34 mouse cellular contexts compared by ENCODE assay signal in genomic region chr4:139052796-139053195, GRCm38 (mm10). TPM values are rescaled to one million over a fixed set of nuclear protein-coding genes. Genes with fewer than 3 reads are reported as not detected.
"Had no signal": no experiment of that assay in that cellular context is flagged by ENCODE, and none has a peak within 500 bp of the region (broad histone marks: within the 10 kb centered on the region; RNA-seq: fewer than 3 reads in every experiment).

No protein-coding gene starts in this region.

- H3K27ac ChIP-seq: gastrocnemius, adult 2 months; heart, embryonic 10.5 days; hindbrain, embryonic 10.5 days; hindbrain, embryonic 12.5 days; hindbrain, embryonic 14.5 days; intestine, embryonic 15.5 days; kidney, embryonic 15.5 days; kidney, postnatal 0 days; limb, embryonic 13.5 days; limb, embryonic 15.5 days; liver, embryonic 12.5 days; liver, embryonic 14.5 days had no signal

- DNase-seq: gastrocnemius, adult 2 months; gastrocnemius, postnatal 10 days; gastrocnemius, postnatal 25 days; heart, adult 18-20 months; heart, postnatal 10 days; heart, postnatal 4 days; kidney, adult 2 months; kidney, adult 9 months; kidney, postnatal 14 days; kidney, postnatal 36 days; layer of hippocampus, postnatal 36 days had no signal

- H3K4me3 ChIP-seq: gastrocnemius, adult 2 months; heart, embryonic 10.5 days; heart, embryonic 12.5 days; hindbrain, embryonic 10.5 days; hindbrain, embryonic 12.5 days; intestine, embryonic 15.5 days; kidney, embryonic 15.5 days; limb, embryonic 13.5 days; limb, embryonic 15.5 days; liver, embryonic 12.5 days had no signal

- H3K4me1 ChIP-seq: intestine, embryonic 15.5 days; kidney, embryonic 15.5 days; limb, embryonic 13.5 days; limb, embryonic 15.5 days; liver, embryonic 12.5 days had no signal

- H3K9me3 ChIP-seq: heart, embryonic 10.5 days; hindbrain, embryonic 10.5 days; hindbrain, embryonic 12.5 days; intestine, embryonic 15.5 days; kidney, embryonic 15.5 days; limb, embryonic 13.5 days; limb, embryonic 15.5 days; liver, embryonic 12.5 days had no signal

- H3K9ac ChIP-seq: heart, embryonic 12.5 days; hindbrain, embryonic 12.5 days; hindbrain, embryonic 14.5 days; intestine, embryonic 15.5 days; kidney, embryonic 15.5 days; limb, embryonic 13.5 days; limb, embryonic 15.5 days; liver, embryonic 12.5 days; liver, embryonic 14.5 days had no signal

- H3K4me2 ChIP-seq: heart, embryonic 12.5 days; hindbrain, embryonic 12.5 days; hindbrain, embryonic 14.5 days; intestine, embryonic 15.5 days; kidney, embryonic 15.5 days; limb, embryonic 13.5 days; limb, embryonic 15.5 days; liver, embryonic 12.5 days had no signal

- H3K36me3 ChIP-seq: heart, embryonic 10.5 days; heart, embryonic 12.5 days; hindbrain, embryonic 10.5 days; hindbrain, embryonic 12.5 days; intestine, embryonic 15.5 days; kidney, embryonic 15.5 days; limb, embryonic 13.5 days; limb, embryonic 15.5 days; liver, embryonic 12.5 days had no signal

- ATAC-seq: hindbrain, embryonic 16.5 days; inflammation-experienced regulatory T-cells, adult 6 months; intestine, embryonic 15.5 days; intestine, postnatal 0 days; liver, embryonic 12.5 days had no signal

- H3K27me3 ChIP-seq: intestine, embryonic 15.5 days; kidney, embryonic 15.5 days; limb, embryonic 13.5 days; limb, embryonic 15.5 days had no signal

RNA-seq across cellular contexts. Expression of gene Htr6, which starts 22.6 kb away (rescaled TPM):
- total RNA-seq: gastrocnemius, adult 2 months; gastrocnemius, postnatal 10 days; gastrocnemius, postnatal 25 days; gastrocnemius, postnatal 4 days; granulocyte monocyte progenitor cell, adult 5-6 weeks; heart, adult 18-20 months; heart, adult 8-10 months; heart, postnatal 10 days; heart, postnatal 25 days; heart, postnatal 4 days; liver, adult 2 months had no signal
- polyA plus RNA-seq: heart, embryonic 10.5 days; heart, embryonic 12.5 days; heart, embryonic 14.5 days; heart, embryonic 16.5 days; hindbrain, embryonic 12.5 days; inflammation-experienced regulatory T-cells, adult 6 months; intestine, postnatal 0 days; kidney, adult 2 months; kidney, embryonic 15.5 days; liver, adult 2 months; liver, embryonic 12.5 days; liver, embryonic 14.5 days; liver, embryonic 16.5 days had no signal

RNA-seq across cellular contexts. Expression of gene Nbl1, which starts 40.0 kb away (rescaled TPM):
- total RNA-seq: granulocyte monocyte progenitor cell, adult 5-6 weeks had no signal
